Mouse (Mus musculus) layer of hippocampus, adult 9-10 months (tissue): ENCODE measurements around the gene Rab4b.

Experiments
- DNase-seq: peaks from one replicate; pipeline ENCODE4 v3.0.0; 2022; ENCODE audit warnings: low spot score

The Rab4b gene

GRCm38 (mm10) chr7:27178324-27179216 is at the start of gene Rab4b:
Gene Rab4b, minus strand, starts transcription at chr7:27178896.
- peak; percentile 99 for DNase-seq

GRCm38 (mm10) chr7:27228281-27228821 is 49.7 kb upstream of the Rab4b start, which contains the start of gene Itpkc:
Gene Itpkc, minus strand, starts transcription at chr7:27228661.
- peak; percentile 84 for DNase-seq

GRCm38 (mm10) chr7:27227676-27228075 is 49.0 kb upstream of the Rab4b start:
- DNase-seq = no peak

- DNase-seq = no peak
Measured at GRCm38 (mm10) chr7:27227276-27227675, 48.6 kb upstream of the Rab4b start.

GRCm38 (mm10) chr7:27224877-27225575 is 46.3 kb upstream of the Rab4b start:
- no peak for DNase-seq

GRCm38 (mm10) chr7:27222538-27222937 is 43.8 kb upstream of the Rab4b start:
- no peak for DNase-seq

- no peak for DNase-seq
Measured at GRCm38 (mm10) chr7:27221939-27222338, 43.2 kb upstream of the Rab4b start.

- DNase-seq = no peak
Measured at GRCm38 (mm10) chr7:27219937-27220336, 41.2 kb upstream of the Rab4b start.

GRCm38 (mm10) chr7:27218586-27218985 is 39.9 kb upstream of the Rab4b start:
- no peak for DNase-seq

GRCm38 (mm10) chr7:27212626-27213025 is 33.9 kb upstream of the Rab4b start:
- DNase-seq = no peak

- DNase-seq = no peak
Measured at GRCm38 (mm10) chr7:27203730-27204449, 25.2 kb upstream of the Rab4b start.

- no peak for DNase-seq
Measured at GRCm38 (mm10) chr7:27198779-27199178, 20.1 kb upstream of the Rab4b start.

- DNase-seq = no peak
Measured at GRCm38 (mm10) chr7:27198355-27198754, 19.7 kb upstream of the Rab4b start.

- DNase-seq = no peak
Measured at GRCm38 (mm10) chr7:27197634-27198033, 18.9 kb upstream of the Rab4b start.

- DNase-seq = no peak
Measured at GRCm38 (mm10) chr7:27197136-27197535, 18.4 kb upstream of the Rab4b start.

- DNase-seq = peak; percentile 98
Measured at GRCm38 (mm10) chr7:27195681-27196611, 17.2 kb upstream of the Rab4b start, which contains the start of the genes BC024978 and Snrpa. Gene BC024978, plus strand, starts transcription at chr7:27195781. Gene Snrpa, minus strand, starts transcription at chr7:27196271.

GRCm38 (mm10) chr7:27193731-27194130 is 15.0 kb upstream of the Rab4b start:
- no peak for DNase-seq

GRCm38 (mm10) chr7:27192434-27192833 is 13.7 kb upstream of the Rab4b start:
- DNase-seq = no peak

- no peak for DNase-seq
Measured at GRCm38 (mm10) chr7:27189271-27189931, 10.7 kb upstream of the Rab4b start.

- DNase-seq = no peak
Measured at GRCm38 (mm10) chr7:27185986-27186385, 7.3 kb upstream of the Rab4b start.
